Mouse (Mus musculus): ENCODE data around the gene Arhgef5. TPM values are rescaled to one million over a fixed set of nuclear protein-coding genes. Genes with fewer than 3 reads are reported as not detected.

Arhgef5 gene
- polyA plus RNA-seq, 1 experiment from 2014 or later: 2.6 TPM

- H3K4me2 ChIP-seq: no peak overlapping the region
- no peaks in the 10 kb centered on the region for H3K9me3 ChIP-seq
- no peak overlapping the region for H3K27ac ChIP-seq (replicated peaks)
- no peak overlapping the region for H3K4me3 ChIP-seq
- H3K27me3 ChIP-seq: no peaks in the 10 kb centered on the region
- 0 out of 2 replicates have a peak, but pooled peaks cover 6% of the 10 kb centered on the region for H3K4me1 ChIP-seq (replicated peaks)
- H3K9ac ChIP-seq: no peak overlapping the region
- WGBS: 90% methylated on average over 3 of the region's 3 CpGs
- H3K36me3 ChIP-seq: no peaks in the 10 kb centered on the region
- no peak for ATAC-seq (ENCODE audit: low read depth)
Measured at GRCm38 (mm10) chr6:43292041-43292440, 26.7 kb downstream of the Arhgef5 start.

DNA sequence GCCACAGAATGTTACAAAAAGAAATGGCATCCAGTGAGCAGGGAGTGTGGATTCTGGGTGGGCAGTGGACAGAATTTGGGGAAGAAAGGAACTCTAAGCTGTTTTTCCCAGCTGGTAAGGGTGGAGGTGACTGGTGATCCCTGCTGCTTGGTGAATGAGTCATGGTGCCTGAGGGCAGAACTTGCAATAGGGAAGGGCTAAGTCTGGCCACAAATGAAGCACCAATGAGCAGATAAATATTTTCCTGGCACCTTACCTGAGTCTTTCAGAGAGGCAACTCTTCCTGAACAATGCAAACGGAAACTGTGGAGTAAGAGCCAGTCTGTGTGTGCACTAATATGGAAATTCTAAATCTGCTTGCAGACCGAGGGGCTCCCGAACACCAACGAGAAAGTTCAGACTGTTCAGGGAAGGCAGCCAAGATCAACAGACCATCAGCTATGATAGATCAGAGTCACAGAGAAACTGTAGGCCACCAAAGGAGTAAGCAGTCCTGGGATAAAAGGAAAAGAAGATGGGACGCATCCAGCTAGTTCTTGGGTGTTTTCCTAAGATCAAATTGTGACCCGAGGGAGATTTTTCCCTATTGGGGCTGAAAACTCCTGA lies 27.2 kb downstream of the Arhgef5 start:
- Histone ChIP-seq H3K9ac (no peak overlapping the region), H3K4me2 (no peak overlapping the region), H3K36me3 (no peaks in the 10 kb centered on the region), H3K4me1 (replicated peaks) (0 out of 2 replicates have a peak, but pooled peaks cover 6% of the 10 kb centered on the region), H3K4me3 (no peak overlapping the region), H3K27ac (replicated peaks) (no peak overlapping the region), H3K27me3 (no peaks in the 10 kb centered on the region), H3K9me3 (no peaks in the 10 kb centered on the region)
- WGBS: 79% methylated on average over 6 of the region's 6 CpGs
- ATAC-seq (ENCODE audit: low read depth): no peak

DNA sequence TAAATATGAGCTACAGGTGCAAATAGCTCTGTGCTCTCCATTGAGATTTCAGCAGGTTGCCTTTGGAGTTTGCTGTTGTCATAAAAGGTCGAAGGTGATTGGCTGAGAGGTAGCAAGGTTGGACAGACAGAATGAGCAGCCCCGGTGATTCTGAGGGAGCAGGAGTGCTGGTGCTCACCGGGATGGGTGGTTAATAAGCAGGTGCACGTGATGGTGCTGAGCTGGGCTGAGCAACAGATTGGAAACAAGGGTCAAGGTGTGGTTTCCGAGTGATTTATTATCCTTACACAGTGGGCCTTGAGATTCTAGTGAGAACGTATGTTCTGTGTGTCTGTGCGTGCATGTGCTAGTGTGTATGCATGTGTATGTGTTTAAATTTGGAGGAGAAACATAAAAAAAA lies 27.8 kb downstream of the Arhgef5 start:
- Histone ChIP-seq H3K4me1 (replicated peaks) (0 out of 2 replicates have a peak, but pooled peaks cover 6% of the 10 kb centered on the region), H3K4me3 (no peak overlapping the region), H3K4me2 (no peak overlapping the region), H3K9me3 (no peaks in the 10 kb centered on the region), H3K27ac (replicated peaks) (no peak overlapping the region), H3K9ac (no peak overlapping the region), H3K36me3 (no peaks in the 10 kb centered on the region), H3K27me3 (no peaks in the 10 kb centered on the region)
- no peak for ATAC-seq (ENCODE audit: low read depth)
- WGBS: 79% methylated on average over 7 of the region's 7 CpGs

- Histone ChIP-seq H3K36me3 (no peaks in the 10 kb centered on the region), H3K9me3 (no peaks in the 10 kb centered on the region), H3K27me3 (no peaks in the 10 kb centered on the region), H3K4me1 (replicated peaks) (0 out of 2 replicates have a peak, but pooled peaks cover 6% of the 10 kb centered on the region), H3K9ac (no peak overlapping the region), H3K27ac (replicated peaks) (no peak overlapping the region), H3K4me2 (no peak overlapping the region), H3K4me3 (no peak overlapping the region)
- WGBS: 52% methylated on average over 5 of the region's 5 CpGs
- no peak for ATAC-seq (ENCODE audit: low read depth)
Measured at GRCm38 (mm10) chr6:43295908-43296307, 30.5 kb downstream of the Arhgef5 start.

GRCm38 (mm10) chr6:43296798-43297507 lies 31.6 kb downstream of the Arhgef5 start:
- Histone ChIP-seq H3K27me3 (no peaks in the 10 kb centered on the region), H3K36me3 (no peaks in the 10 kb centered on the region), H3K4me2 (no peak overlapping the region), H3K9me3 (no peaks in the 10 kb centered on the region), H3K4me1 (replicated peaks) (0 out of 2 replicates have a peak, but pooled peaks cover 6% of the 10 kb centered on the region), H3K27ac (replicated peaks) (no peak overlapping the region), H3K9ac (no peak overlapping the region), H3K4me3 (no peak overlapping the region)
- ATAC-seq (ENCODE audit: low read depth): peak; percentile 78; the same call in 1 of the 2 replicates
- 42% methylated on average over 7 of the region's 7 CpGs for WGBS

DNA sequence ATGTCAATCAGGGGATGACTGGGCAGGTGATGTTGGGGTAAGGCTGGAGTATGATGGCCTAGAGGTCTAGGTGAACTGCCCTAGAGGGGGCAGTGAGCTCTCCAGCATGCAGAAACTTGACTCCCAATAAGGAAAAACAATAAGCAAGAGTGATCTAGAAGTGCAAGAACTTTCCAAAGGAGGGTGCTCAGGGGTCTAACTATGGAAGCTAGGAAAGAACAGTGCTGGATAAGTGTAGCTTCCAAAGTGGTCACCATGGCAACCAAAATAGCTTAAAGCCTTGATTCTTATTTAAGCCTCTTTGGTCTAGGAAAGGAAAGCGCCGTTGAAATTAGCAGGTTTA lies 32.1 kb downstream of the Arhgef5 start:
- no peak overlapping the region for H3K27ac ChIP-seq (replicated peaks)
- H3K9me3 ChIP-seq: no peaks in the 10 kb centered on the region
- 0 out of 2 replicates have a peak, but pooled peaks cover 6% of the 10 kb centered on the region for H3K4me1 ChIP-seq (replicated peaks)
- ATAC-seq (ENCODE audit: low read depth): peak; percentile 50; the same call in 1 of the 2 replicates
- H3K4me2 ChIP-seq: no peak overlapping the region
- WGBS: 30% methylated on average over 2 of the region's 2 CpGs
- no peak overlapping the region for H3K9ac ChIP-seq
- no peaks in the 10 kb centered on the region for H3K27me3 ChIP-seq
- no peak overlapping the region for H3K4me3 ChIP-seq
- no peaks in the 10 kb centered on the region for H3K36me3 ChIP-seq

- Histone ChIP-seq H3K36me3 (no peaks in the 10 kb centered on the region), H3K9me3 (no peaks in the 10 kb centered on the region), H3K9ac (no peak within 1 kb of the TSS), H3K4me1 (replicated peaks) (no peaks in the 10 kb centered on the region), H3K4me2 (no peak within 1 kb of the TSS), H3K4me3 (no peak within 1 kb of the TSS), H3K27ac (replicated peaks) (no peak within 1 kb of the TSS), H3K27me3 (no peaks in the 10 kb centered on the region)
- 71% methylated on average over 16 of the region's 16 CpGs for WGBS
- ATAC-seq (ENCODE audit: low read depth): no peak
Measured at GRCm38 (mm10) chr6:43309454-43309853, 44.1 kb downstream of the Arhgef5 start, which contains the start of gene Nobox. Gene Nobox (minus strand): TSS chr6:43309554.

GRCm38 (mm10) chr6:43310071-43310470 lies 44.7 kb downstream of the Arhgef5 start:
- no peak for ATAC-seq (ENCODE audit: low read depth)
- Histone ChIP-seq H3K4me3 (no peak overlapping the region), H3K4me1 (replicated peaks) (no peaks in the 10 kb centered on the region), H3K36me3 (no peaks in the 10 kb centered on the region), H3K27ac (replicated peaks) (no peak overlapping the region), H3K4me2 (no peak overlapping the region), H3K9me3 (no peaks in the 10 kb centered on the region), H3K9ac (no peak overlapping the region), H3K27me3 (no peaks in the 10 kb centered on the region)
- 85% methylated on average over 6 of the region's 6 CpGs for WGBS

- H3K27me3 ChIP-seq: no peaks in the 10 kb centered on the region
- H3K4me3 ChIP-seq: no peak overlapping the region
- H3K9ac ChIP-seq: no peak overlapping the region
- H3K4me2 ChIP-seq: no peak overlapping the region
- no peak overlapping the region for H3K27ac ChIP-seq (replicated peaks)
- H3K4me1 ChIP-seq (replicated peaks): no peaks in the 10 kb centered on the region
- ATAC-seq (ENCODE audit: low read depth): no peak
- no peaks in the 10 kb centered on the region for H3K36me3 ChIP-seq
- H3K9me3 ChIP-seq: no peaks in the 10 kb centered on the region
Measured at GRCm38 (mm10) chr6:43312546-43312945, 47.2 kb downstream of the Arhgef5 start.

DNA sequence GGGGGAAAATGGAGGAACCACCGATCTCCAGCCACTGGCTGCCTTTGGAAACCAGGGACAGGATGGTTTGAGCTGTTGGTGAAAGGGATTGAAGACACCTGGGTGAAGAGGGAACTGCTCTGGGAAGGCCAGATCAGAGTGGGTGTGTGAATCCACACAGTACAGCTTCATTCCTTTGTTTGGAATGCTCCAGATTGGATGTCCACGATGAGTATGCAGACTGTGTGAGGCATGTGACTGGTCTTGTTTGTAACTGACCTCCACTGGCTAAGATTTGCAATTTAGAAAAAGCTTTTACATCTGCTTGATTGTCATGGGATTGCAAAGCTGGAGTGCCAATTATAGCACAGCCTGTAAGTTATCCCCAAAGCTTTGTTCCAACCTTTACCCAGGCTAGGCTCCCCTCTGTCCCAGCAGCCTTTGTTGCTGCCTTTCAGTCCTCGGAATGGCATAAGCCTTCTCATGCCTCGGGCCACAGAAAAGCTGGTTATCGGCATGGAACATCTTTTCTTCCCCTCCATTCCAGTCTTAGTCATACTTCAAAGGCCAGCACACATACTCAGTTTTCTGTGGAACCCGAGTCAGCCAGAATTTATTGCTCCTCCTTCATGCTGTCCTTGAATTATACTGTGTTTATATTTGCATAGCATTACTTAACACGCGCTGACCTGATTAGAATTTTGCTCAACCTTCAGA lies 47.7 kb downstream of the Arhgef5 start:
- H3K9me3 ChIP-seq: no peaks in the 10 kb centered on the region
- H3K27ac ChIP-seq (replicated peaks): no peak overlapping the region
- no peak overlapping the region for H3K4me2 ChIP-seq
- H3K9ac ChIP-seq: no peak overlapping the region
- H3K27me3 ChIP-seq: no peaks in the 10 kb centered on the region
- no peak for ATAC-seq (ENCODE audit: low read depth)
- no peaks in the 10 kb centered on the region for H3K36me3 ChIP-seq
- no peak overlapping the region for H3K4me3 ChIP-seq
- 48% methylated on average over 8 of the region's 8 CpGs for WGBS
- no peaks in the 10 kb centered on the region for H3K4me1 ChIP-seq (replicated peaks)

DNA sequence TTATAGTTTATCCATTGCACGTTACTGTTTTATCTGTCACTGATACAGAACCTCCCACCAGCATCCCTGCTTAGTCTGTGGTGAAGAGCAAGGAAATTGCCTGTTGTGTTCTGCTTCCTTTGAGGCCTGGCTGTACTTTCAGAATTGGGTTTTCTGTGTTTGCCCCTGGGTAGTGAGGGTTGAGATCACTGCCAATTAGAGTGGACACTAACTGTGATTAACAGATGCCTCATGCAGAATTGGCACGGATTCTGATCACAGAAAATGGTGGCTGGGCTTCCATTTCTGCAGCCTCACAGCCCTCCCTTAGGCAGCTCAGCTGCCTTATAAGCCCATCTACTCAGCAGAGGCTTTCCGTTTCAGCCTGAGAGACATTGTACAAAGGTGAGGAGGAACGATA lies 68.1 kb downstream of the Arhgef5 start:
- WGBS: 79% methylated on average over 4 of the region's 4 CpGs
- H3K4me2 ChIP-seq: no peak overlapping the region
- H3K27ac ChIP-seq (replicated peaks): no peak overlapping the region
- peaks cover 8% of the 10 kb centered on the region; the same call in 1 of the 2 replicates for H3K4me1 ChIP-seq (replicated peaks)
- ATAC-seq (ENCODE audit: low read depth): no peak
- H3K4me3 ChIP-seq: no peak overlapping the region
- no peaks in the 10 kb centered on the region for H3K36me3 ChIP-seq
- no peaks in the 10 kb centered on the region for H3K9me3 ChIP-seq
- H3K9ac ChIP-seq: no peak overlapping the region
- H3K27me3 ChIP-seq: no peaks in the 10 kb centered on the region

DNA sequence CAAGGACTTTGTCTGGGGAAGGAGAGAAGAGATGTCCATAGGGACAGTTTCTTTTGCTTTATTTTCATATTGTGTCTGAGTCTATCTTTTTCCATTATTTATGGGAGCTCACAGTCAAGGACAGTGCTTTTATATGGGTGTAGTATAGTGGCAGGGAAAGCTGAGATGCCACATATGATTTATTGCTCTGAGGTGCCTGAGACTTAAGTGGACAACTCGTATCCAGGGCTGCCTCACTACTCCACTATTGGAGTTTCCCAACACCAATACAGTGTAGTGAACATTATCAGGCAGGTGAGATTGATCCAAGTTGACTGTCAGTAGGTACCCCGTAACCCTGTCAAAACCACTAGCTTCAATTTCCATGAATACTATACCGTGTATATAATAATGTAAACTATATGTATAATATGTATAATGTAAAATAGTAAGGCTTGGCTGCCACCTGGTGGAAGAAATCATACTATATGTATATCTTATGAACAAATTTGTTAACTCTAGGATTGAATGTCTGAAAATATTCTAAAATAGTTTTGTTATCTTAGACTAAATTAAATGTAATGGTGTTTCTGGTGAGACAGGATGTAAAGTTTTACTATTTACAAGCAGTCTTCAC lies 70.3 kb downstream of the Arhgef5 start:
- Histone ChIP-seq H3K4me2 (no peak overlapping the region), H3K9me3 (no peaks in the 10 kb centered on the region), H3K4me3 (no peak overlapping the region), H3K9ac (no peak overlapping the region), H3K27ac (replicated peaks) (no peak overlapping the region), H3K4me1 (replicated peaks) (peaks cover 8% of the 10 kb centered on the region; the same call in 1 of the 2 replicates), H3K36me3 (no peaks in the 10 kb centered on the region), H3K27me3 (no peaks in the 10 kb centered on the region)
- ATAC-seq (ENCODE audit: low read depth): peak; percentile 6; the same call in 1 of the 2 replicates
- WGBS: 78% methylated on average over 3 of the region's 3 CpGs
